Mouse (Mus musculus): Measurements from ENCODE around the gene B3gat3. TPM values are rescaled to one million over a fixed set of nuclear protein-coding genes. Genes with fewer than 3 reads are reported as not detected.
A peak's percentile ranks its signal among the peaks of the same experiment; 100 is the strongest.
"Not testable (repeated sequence)": the region's sequence is repeated elsewhere in the genome, so short reads cannot be mapped to it uniquely, and the experiment has no call there.

B3gat3 gene
- 33.3 and 38.1 TPM in 2 replicates for polyA plus RNA-seq (2015; fragmentation: Nextera tagmentation; extraction: Ambion mirVana)

- H3K36me3 ChIP-seq, result peaks cover 23% of the 10 kb centered on the region
- peak; percentile 97 for ATAC-seq (replicated peaks; ENCODE audit: insufficient number of reproducible peaks, insufficient read depth, low FRiP score, low read depth)
- H3K4me1 ChIP-seq (replicated peaks), result peaks cover 15% of the 10 kb centered on the region
- WGBS, result 2% methylated on average over 49 of the region's 50 CpGs
- H3K4me3 ChIP-seq, result peak within 1 kb of the TSS; percentile 92
- H3K4me2 ChIP-seq, result peak within 1 kb of the TSS; percentile 77
- peak within 1 kb of the TSS; percentile 79 for H3K9ac ChIP-seq
- H3K27ac ChIP-seq, result peak within 1 kb of the TSS; percentile 93
- no peaks in the 10 kb centered on the region for H3K9me3 ChIP-seq (replicated peaks)
- H3K27me3 ChIP-seq, result no peaks in the 10 kb centered on the region
Measured at GRCm38 (mm10) chr19:8920073-8920736, at the start of gene B3gat3. TSS of gene B3gat3 (plus strand) at chr19:8920374.

GRCm38 (mm10) chr19:8870381-8870780 is 49.8 kb upstream of the B3gat3 start:
- H3K4me1 ChIP-seq (replicated peaks); H3K9ac ChIP-seq; H3K27me3 ChIP-seq; ATAC-seq (replicated peaks; ENCODE audit: insufficient number of reproducible peaks, insufficient read depth, low FRiP score, low read depth); H3K9me3 ChIP-seq (replicated peaks); H3K27ac ChIP-seq: not testable (repeated sequence)
- WGBS, result 78% methylated on average over 3 of the region's 3 CpGs
- peak overlapping the region; percentile 83 for H3K4me3 ChIP-seq
- H3K4me2 ChIP-seq, result peak overlapping the region; percentile 87
- H3K36me3 ChIP-seq, result peaks cover 24% of the 10 kb centered on the region

GRCm38 (mm10) chr19:8870838-8871237 is 49.3 kb upstream of the B3gat3 start:
- peak overlapping the region; percentile 87 for H3K4me2 ChIP-seq
- peaks cover 9% of the 10 kb centered on the region for H3K4me1 ChIP-seq (replicated peaks)
- no peaks in the 10 kb centered on the region for H3K9me3 ChIP-seq (replicated peaks)
- peak overlapping the region; percentile 96 for H3K9ac ChIP-seq
- 42% methylated on average over 9 of the region's 9 CpGs for WGBS
- H3K4me3 ChIP-seq, result peak overlapping the region; percentile 83
- H3K27me3 ChIP-seq, result no peaks in the 10 kb centered on the region
- ATAC-seq (replicated peaks; ENCODE audit: insufficient number of reproducible peaks, insufficient read depth, low FRiP score, low read depth), result no peak
- peaks cover 28% of the 10 kb centered on the region for H3K36me3 ChIP-seq
- peak overlapping the region; percentile 66 for H3K27ac ChIP-seq

GRCm38 (mm10) chr19:8871267-8872186 is 48.6 kb upstream of the B3gat3 start, which contains the start of gene Ubxn1:
TSS of gene Ubxn1 (plus strand) at chr19:8871496.
- WGBS, result under 1% methylated on average over 57 of the region's 59 CpGs
- H3K9me3 ChIP-seq (replicated peaks), result no peaks in the 10 kb centered on the region
- peak within 1 kb of the TSS; percentile 80 for H3K27ac ChIP-seq
- no peaks in the 10 kb centered on the region for H3K27me3 ChIP-seq
- ATAC-seq (replicated peaks; ENCODE audit: insufficient number of reproducible peaks, insufficient read depth, low FRiP score, low read depth), result peak; percentile 96
- H3K4me2 ChIP-seq, result peak within 1 kb of the TSS; percentile 87
- H3K4me1 ChIP-seq (replicated peaks), result peaks cover 9% of the 10 kb centered on the region
- H3K9ac ChIP-seq, result peak within 1 kb of the TSS; percentile 96
- peaks cover 33% of the 10 kb centered on the region for H3K36me3 ChIP-seq
- H3K4me3 ChIP-seq, result peak within 1 kb of the TSS; percentile 83

- peak overlapping the region; percentile 83 for H3K4me3 ChIP-seq
- peak overlapping the region; percentile 80 for H3K27ac ChIP-seq
- 67% methylated on average over 10 of the region's 10 CpGs for WGBS
- no peaks in the 10 kb centered on the region for H3K9me3 ChIP-seq (replicated peaks)
- H3K4me2 ChIP-seq, result peak overlapping the region; percentile 87
- no peaks in the 10 kb centered on the region for H3K27me3 ChIP-seq
- no peak for ATAC-seq (replicated peaks; ENCODE audit: insufficient number of reproducible peaks, insufficient read depth, low FRiP score, low read depth)
- H3K36me3 ChIP-seq, result peaks cover 38% of the 10 kb centered on the region
- peaks cover 9% of the 10 kb centered on the region for H3K4me1 ChIP-seq (replicated peaks)
- H3K9ac ChIP-seq, result peak overlapping the region; percentile 96
Measured at GRCm38 (mm10) chr19:8872266-8872840, 47.8 kb upstream of the B3gat3 start.

- Histone ChIP-seq H3K36me3 (peaks cover 41% of the 10 kb centered on the region), H3K9ac (no peak overlapping the region)
- 88% methylated on average over 7 of the region's 7 CpGs for WGBS
Measured at GRCm38 (mm10) chr19:8875031-8875430, 45.1 kb upstream of the B3gat3 start.

GRCm38 (mm10) chr19:8880311-8881033 is 39.7 kb upstream of the B3gat3 start, which contains the start of gene Uqcc3:
TSS of gene Uqcc3 (minus strand) at chr19:8880923.
- under 1% methylated on average over 42 of the region's 42 CpGs for whole genome bisulfite sequencing

More at GRCm38 (mm10) chr19:8875031-8875430, 45.1 kb upstream of the B3gat3 start:
- Histone ChIP-seq H3K27me3 (no peaks in the 10 kb centered on the region), H3K4me2 (no peak overlapping the region), H3K4me3 (no peak overlapping the region), H3K9me3 (replicated peaks) (no peaks in the 10 kb centered on the region), H3K4me1 (replicated peaks) (peaks cover 19% of the 10 kb centered on the region), H3K27ac (no peak overlapping the region)
- ATAC-seq (replicated peaks; ENCODE audit: insufficient number of reproducible peaks, insufficient read depth, low FRiP score, low read depth), result no peak

DNA sequence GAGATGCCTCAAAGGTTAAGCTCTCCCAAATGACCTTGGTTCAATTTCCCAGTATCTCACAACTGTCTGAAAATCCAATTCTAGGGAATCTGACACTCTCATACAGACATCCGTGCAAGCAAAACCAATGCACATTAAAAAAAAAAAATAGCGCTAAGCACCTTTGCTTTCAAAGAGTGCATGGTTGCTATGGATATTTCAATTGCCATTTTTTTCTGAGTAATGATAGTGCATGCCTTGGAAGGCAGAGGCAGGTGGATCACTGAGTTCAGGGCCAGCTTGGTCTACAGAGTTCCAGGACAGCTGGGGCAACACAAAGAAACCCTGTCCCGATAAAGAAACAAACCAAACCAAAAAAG is 39.2 kb upstream of the B3gat3 start:
- Histone ChIP-seq H3K36me3 (peaks cover 11% of the 10 kb centered on the region; the same call in 1 of the 2 replicates), H3K27me3 (no peaks in the 10 kb centered on the region), H3K9me3 (replicated peaks) (no peaks in the 10 kb centered on the region), H3K4me3 (peak overlapping the region; percentile 79), H3K4me2 (peak overlapping the region; percentile 84), H3K4me1 (replicated peaks) (peaks cover 15% of the 10 kb centered on the region), H3K27ac (peak overlapping the region; percentile 89), H3K9ac (peak overlapping the region; percentile 75)
- 9% methylated on average over 3 of the region's 3 CpGs for WGBS
- ATAC-seq (replicated peaks; ENCODE audit: insufficient number of reproducible peaks, insufficient read depth, low FRiP score, low read depth), result no peak

More at GRCm38 (mm10) chr19:8880311-8881033, 39.7 kb upstream of the B3gat3 start, which contains the start of gene Uqcc3:
- H3K36me3 ChIP-seq, result peaks cover 17% of the 10 kb centered on the region
- H3K9ac ChIP-seq, result peak within 1 kb of the TSS; percentile 75
- peak within 1 kb of the TSS; percentile 84 for H3K4me2 ChIP-seq
- peak within 1 kb of the TSS; percentile 89 for H3K27ac ChIP-seq
- H3K9me3 ChIP-seq (replicated peaks), result no peaks in the 10 kb centered on the region
- peak; percentile 94 for ATAC-seq (replicated peaks; ENCODE audit: insufficient number of reproducible peaks, insufficient read depth, low FRiP score, low read depth)
- no peaks in the 10 kb centered on the region for H3K27me3 ChIP-seq
- peak within 1 kb of the TSS; percentile 79 for H3K4me3 ChIP-seq
- H3K4me1 ChIP-seq (replicated peaks), result peaks cover 15% of the 10 kb centered on the region

DNA sequence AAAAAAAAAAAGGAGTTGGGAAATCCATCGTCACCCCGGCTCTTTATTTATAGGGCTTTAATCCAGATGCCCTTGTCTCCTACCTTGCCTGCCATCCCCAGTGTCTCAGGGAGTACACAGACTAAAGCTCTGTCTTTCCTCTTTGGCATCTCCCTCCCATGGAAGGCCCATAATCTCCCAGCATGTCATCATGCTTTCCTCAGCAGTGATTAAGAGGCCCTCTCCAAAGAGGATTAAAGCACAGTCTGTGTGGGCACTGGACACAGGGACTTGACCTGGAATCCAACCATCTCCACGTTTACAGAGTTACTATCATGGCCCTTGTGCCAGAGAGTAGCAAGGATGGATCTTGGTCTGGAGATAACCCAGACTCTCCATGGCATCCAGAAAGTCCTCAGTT is 36.6 kb upstream of the B3gat3 start, which contains the start of the genes Lbhd1 and Gm49403:
TSS of gene Lbhd1 (plus strand) at position 117 of the 400 bp plus-strand sequence.
TSS of gene Gm49403 (plus strand) at position 315 of the 400 bp plus-strand sequence.
- Histone ChIP-seq H3K4me2 (no peak within 1 kb of the TSS), H3K4me1 (replicated peaks) (peaks cover 22% of the 10 kb centered on the region), H3K9ac (no peak within 1 kb of the TSS), H3K27me3 (no peaks in the 10 kb centered on the region), H3K27ac (no peak within 1 kb of the TSS), H3K4me3 (no peak within 1 kb of the TSS), H3K36me3 (no peaks in the 10 kb centered on the region), H3K9me3 (replicated peaks) (no peaks in the 10 kb centered on the region)
- WGBS, result 61% methylated on average over 3 of the region's 3 CpGs
- ATAC-seq (replicated peaks; ENCODE audit: insufficient number of reproducible peaks, insufficient read depth, low FRiP score, low read depth), result no peak

DNA sequence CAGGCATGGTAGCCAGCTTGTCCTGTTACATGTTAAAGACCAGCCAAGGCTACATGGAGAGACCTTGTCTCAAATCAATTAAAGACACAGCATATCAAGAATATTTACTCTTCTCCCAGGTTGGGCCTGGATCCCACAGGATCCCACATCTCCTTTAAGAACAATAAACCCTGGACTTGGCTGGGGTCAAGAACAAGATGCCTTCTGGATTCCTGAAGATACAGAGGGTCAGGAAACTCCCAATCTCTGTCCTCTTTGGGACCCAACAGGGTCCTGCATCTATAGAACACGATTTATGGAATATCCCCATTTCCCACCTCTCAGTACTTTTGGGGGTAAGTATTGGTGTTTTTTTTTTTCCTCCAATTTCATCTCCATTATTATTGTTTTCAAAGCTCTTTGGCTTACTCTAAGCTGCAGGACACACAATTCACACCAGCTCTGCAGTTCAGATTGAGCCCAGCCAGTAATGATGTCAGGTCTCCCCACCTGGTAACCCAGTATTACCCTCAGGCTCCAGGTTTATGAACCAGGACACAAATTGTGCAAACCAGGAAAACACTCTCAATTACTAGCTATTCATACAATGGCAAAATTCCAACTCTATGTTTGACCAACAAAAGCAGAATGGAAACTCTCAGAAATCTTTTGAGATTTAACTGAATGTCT is 33.1 kb upstream of the B3gat3 start:
- H3K4me3 ChIP-seq, result no peak overlapping the region
- ATAC-seq (replicated peaks; ENCODE audit: insufficient number of reproducible peaks, insufficient read depth, low FRiP score, low read depth), result no peak
- H3K36me3 ChIP-seq, result peaks cover 9% of the 10 kb centered on the region; the same call in 1 of the 2 replicates
- no peaks in the 10 kb centered on the region for H3K27me3 ChIP-seq
- no peak overlapping the region; the same call in 1 of the 2 replicates for H3K9ac ChIP-seq
- 45% methylated on average over 1 of the region's 1 CpGs for WGBS
- no peaks in the 10 kb centered on the region for H3K9me3 ChIP-seq (replicated peaks)
- peaks cover 7% of the 10 kb centered on the region for H3K4me1 ChIP-seq (replicated peaks)
- H3K4me2 ChIP-seq, result no peak overlapping the region
- no peak overlapping the region for H3K27ac ChIP-seq

Data from heart, embryonic 15.5 days (tissue).